Mouse (Mus musculus): ENCODE measurements around the gene Nkx1-1.

The Nkx1-1 gene

GRCm38 (mm10) chr5:33427461-33427860 lies 6.3 kb downstream of the Nkx1-1 start:
- no peak for DNase-seq (ENCODE audit: low read depth in 2 of 2, low spot score in 2 of 2)

GRCm38 (mm10) chr5:33420313-33420712 lies 13.5 kb downstream of the Nkx1-1 start:
- no peak for DNase-seq (ENCODE audit: low read depth in 2 of 2, low spot score in 2 of 2)

- DNase-seq (ENCODE audit: low read depth in 2 of 2, low spot score in 2 of 2): no peak
Observed at GRCm38 (mm10) chr5:33400819-33401218, 33.0 kb downstream of the Nkx1-1 start.

GRCm38 (mm10) chr5:33396828-33397227 lies 36.9 kb downstream of the Nkx1-1 start:
- no peak for DNase-seq (ENCODE audit: low read depth in 2 of 2, low spot score in 2 of 2)

- no peak for DNase-seq (ENCODE audit: low read depth in 2 of 2, low spot score in 2 of 2)
Observed at GRCm38 (mm10) chr5:33395693-33396092, 38.1 kb downstream of the Nkx1-1 start.

GRCm38 (mm10) chr5:33393803-33394202 lies 40.0 kb downstream of the Nkx1-1 start:
- DNase-seq (ENCODE audit: low read depth in 2 of 2, low spot score in 2 of 2): peak; percentile 59 to 69

GRCm38 (mm10) chr5:33387550-33387949 lies 46.2 kb downstream of the Nkx1-1 start:
- DNase-seq (ENCODE audit: low read depth in 2 of 2, low spot score in 2 of 2): no peak
